Mouse (Mus musculus) stomach, postnatal 0 days (tissue): ENCODE data around the gene Ralgapb. TPM values are rescaled to one million over a fixed set of nuclear protein-coding genes. Genes with fewer than 3 reads are reported as not detected.
A peak's percentile ranks its signal among the peaks of the same experiment; 100 is the strongest.

Source experiments
- ATAC-seq: fragments of 200-750 bp; cut with Nextera tagmentation; 2 replicates; pipeline ENCODE4 v1.8.0; 2017; ENCODE audit not compliant: low FRiP score, low TSS enrichment
- DNase-seq: peaks from one replicate; pipeline ENCODE4 v3.0.0-alpha.2; 2016; ENCODE audit warnings: low spot score
- H3K27ac ChIP-seq: fragments of 300-500 bp; sonication (generic); replicated peaks from 2 replicates; pipeline ENCODE4 v1.5.1; 2014; ENCODE audit warnings: mild to moderate bottlenecking, control low read depth
- H3K27me3 ChIP-seq: fragments of 300-500 bp; sonication (generic); 2 replicates; pipeline ENCODE4 v1.6.1; 2014; ENCODE audit warnings: low read length; ENCODE audit not compliant: control insufficient read depth, insufficient read depth
- H3K36me3 ChIP-seq: fragments of 300-500 bp; sonication (generic); 2 replicates; pipeline ENCODE4 v1.6.1; 2014; ENCODE audit warnings: low read length, mixed read lengths; ENCODE audit not compliant: control insufficient read depth, insufficient read depth
- H3K4me1 ChIP-seq: fragments of 300-500 bp; sonication (generic); replicated peaks from 2 replicates; pipeline ENCODE4 v1.6.1; 2014; ENCODE audit warnings: antibody characterized with exemption; ENCODE audit not compliant: control insufficient read depth, insufficient read depth
- H3K4me2 ChIP-seq: fragments of 300-500 bp; sonication (generic); replicated peaks from 2 replicates; pipeline ENCODE4 v1.6.1; 2014; ENCODE audit warnings: low read depth, mild to moderate bottlenecking, control low read depth, moderate library complexity
- H3K4me3 ChIP-seq: fragments of 300-500 bp; sonication (generic); 2 replicates; pipeline ENCODE4 v1.5.1; 2014; ENCODE audit warnings: low read depth, low read length, control low read depth
- H3K9ac ChIP-seq: fragments of 300-500 bp; sonication (generic); 2 replicates; pipeline ENCODE4 v1.6.1; 2014; ENCODE audit warnings: mild to moderate bottlenecking, low read length, control low read depth, mixed read lengths
- H3K9me3 ChIP-seq: fragments of 300-500 bp; sonication (generic); 2 replicates; pipeline ENCODE4 v1.6.1; 2016; ENCODE audit warnings: low read length; ENCODE audit not compliant: control insufficient read depth
- CTCF ChIP-seq: IDR thresholded peaks from 2 replicates; pipeline ENCODE4 v1.5.1; 2016; ENCODE audit warnings: antibody characterized with exemption, low read depth, mild to moderate bottlenecking, moderate library complexity
- EP300 ChIP-seq: optimal IDR thresholded peaks from 2 replicates; pipeline ENCODE3; 2016; ENCODE audit warnings: antibody characterized with exemption
- WGBS: fragments of 180-500 bp; shearing (Covaris S2); extraction: QIAGEN DNeasy Blood & Tissue Kit; methylation state at CpG from one replicate; pipeline ENCODE4 v1.1.7; 2014; 5-methylcytosine and 5-hydroxymethylcytosine counted together
- polyA plus RNA-seq: library from polyadenylated mRNA; unstranded; fragments of >200 nt; fragmentation: Nextera tagmentation; extraction: Ambion mirVana; gene quantifications from 2 replicates; pipeline ENCODE4 v1.2.1, GENCODE M21; 2015

Gene Ralgapb
- polyA plus RNA-seq, 1 experiment from 2014 or later, result 11.4 TPM

- no peaks in the 10 kb centered on the region for H3K4me1 ChIP-seq
- TF ChIP-seq CTCF (peak; percentile 85), EP300 (no peak)
- H3K27ac ChIP-seq, result no peak overlapping the region
- H3K4me2 ChIP-seq, result no peak overlapping the region
- ATAC-seq (peak; percentile 49; the same call in 1 of the 2 replicates), DNase-seq (peak; percentile 66)
- WGBS, result 1% methylated on average over 4 of the region's 4 CpGs
- H3K9me3 ChIP-seq, result no peaks in the 10 kb centered on the region
- H3K36me3 ChIP-seq, result no peaks in the 10 kb centered on the region
- no peaks in the 10 kb centered on the region for H3K27me3 ChIP-seq
- no peak overlapping the region for H3K9ac ChIP-seq
- no peak overlapping the region for H3K4me3 ChIP-seq
These were observed 124.4 kb downstream of the Ralgapb start for GRCm38 (mm10) chr2:158534090-158534489.

GRCm38 (mm10) chr2:158534559-158534958, 124.9 kb downstream of the Ralgapb start:
- no peaks in the 10 kb centered on the region for H3K4me1 ChIP-seq
- H3K36me3 ChIP-seq, result no peaks in the 10 kb centered on the region
- TF ChIP-seq CTCF, result no peak
- TF ChIP-seq EP300, result no peak
- H3K4me3 ChIP-seq, result no peak overlapping the region
- 86% methylated on average over 8 of the region's 8 CpGs for WGBS
- no peak overlapping the region for H3K9ac ChIP-seq
- 0 out of 2 replicates have a peak, but pooled peaks have one; percentile 21 for ATAC-seq
- no peak overlapping the region for H3K27ac ChIP-seq
- no peak for DNase-seq
- no peak overlapping the region for H3K4me2 ChIP-seq
- H3K9me3 ChIP-seq, result no peaks in the 10 kb centered on the region
- no peaks in the 10 kb centered on the region for H3K27me3 ChIP-seq

- WGBS, result 54% methylated on average over 24 of the region's 24 CpGs
- TF ChIP-seq EP300 (no peak), CTCF (no peak)
- ATAC-seq (no peak), DNase-seq (no peak)
- H3K4me3 ChIP-seq, result no peak overlapping the region
- no peaks in the 10 kb centered on the region for H3K9me3 ChIP-seq
- H3K27ac ChIP-seq, result no peak overlapping the region
- H3K27me3 ChIP-seq, result no peaks in the 10 kb centered on the region
- H3K9ac ChIP-seq, result no peak overlapping the region
- no peaks in the 10 kb centered on the region for H3K4me1 ChIP-seq
- no peak overlapping the region for H3K4me2 ChIP-seq
- H3K36me3 ChIP-seq, result no peaks in the 10 kb centered on the region
These were observed 130.0 kb downstream of the Ralgapb start for GRCm38 (mm10) chr2:158539433-158540305.

GRCm38 (mm10) chr2:158541286-158541685, 131.6 kb downstream of the Ralgapb start:
- H3K9ac ChIP-seq, result no peak overlapping the region
- WGBS, result 35% methylated on average over 4 of the region's 4 CpGs
- no peaks in the 10 kb centered on the region for H3K27me3 ChIP-seq
- H3K4me3 ChIP-seq, result no peak overlapping the region
- no peaks in the 10 kb centered on the region for H3K4me1 ChIP-seq
- H3K4me2 ChIP-seq, result no peak overlapping the region
- no peak overlapping the region for H3K27ac ChIP-seq
- TF ChIP-seq CTCF, result no peak
- no peak for TF ChIP-seq EP300
- H3K9me3 ChIP-seq, result no peaks in the 10 kb centered on the region
- DNase-seq (no peak), ATAC-seq (no peak)
- no peaks in the 10 kb centered on the region for H3K36me3 ChIP-seq

- WGBS, result 66% methylated on average over 2 of the region's 2 CpGs
- no peak for ATAC-seq
- H3K27ac ChIP-seq, result no peak overlapping the region
These were observed 135.6 kb downstream of the Ralgapb start for GRCm38 (mm10) chr2:158545266-158545665.

GRCm38 (mm10) chr2:158546751-158547150, 137.1 kb downstream of the Ralgapb start:
- H3K9ac ChIP-seq, result no peak overlapping the region

More at GRCm38 (mm10) chr2:158545266-158545665, 135.6 kb downstream of the Ralgapb start:
- DNase-seq, result no peak
- no peak overlapping the region for H3K4me3 ChIP-seq
- H3K27me3 ChIP-seq, result no peaks in the 10 kb centered on the region
- H3K9ac ChIP-seq, result no peak overlapping the region
- H3K4me1 ChIP-seq, result no peaks in the 10 kb centered on the region
- TF ChIP-seq CTCF (no peak), EP300 (no peak)
- no peak overlapping the region for H3K4me2 ChIP-seq
- no peaks in the 10 kb centered on the region for H3K9me3 ChIP-seq
- no peaks in the 10 kb centered on the region for H3K36me3 ChIP-seq

More at GRCm38 (mm10) chr2:158546751-158547150, 137.1 kb downstream of the Ralgapb start:
- Histone ChIP-seq H3K4me3 (no peak overlapping the region), H3K9me3 (no peaks in the 10 kb centered on the region), H3K4me2 (no peak overlapping the region), H3K4me1 (no peaks in the 10 kb centered on the region), H3K27ac (no peak overlapping the region), H3K27me3 (no peaks in the 10 kb centered on the region), H3K36me3 (no peaks in the 10 kb centered on the region)
- WGBS, result 7% methylated on average over 17 of the region's 17 CpGs
- DNase-seq, result peak; percentile 77
- peak; percentile 31; the same call in 1 of the 2 replicates for ATAC-seq
- peak; percentile 89 for TF ChIP-seq CTCF
- no peak for TF ChIP-seq EP300

Other genes starting within 250 kb of the Ralgapb start
- gene D630003M21Rik, start 180.6 kb upstream of the Ralgapb start, polyA plus RNA-seq, result 1.7 TPM in 2 replicates
- gene Bpi, start 151.8 kb upstream of the Ralgapb start, polyA plus RNA-seq, result not detected in 2 replicates
- gene Lbp, start 103.4 kb upstream of the Ralgapb start, polyA plus RNA-seq, result 3.1 and 3.4 TPM in 2 replicates
- gene Snhg11, start 34.2 kb upstream of the Ralgapb start, polyA plus RNA-seq, result 3.3 and 3.7 TPM in 2 replicates
- 2.3 and 2.9 TPM in 2 replicates for gene Adig, start 92.8 kb downstream of the Ralgapb start, polyA plus RNA-seq
- 11.4 and 12.7 TPM in 2 replicates for gene Arhgap40, start 102.9 kb downstream of the Ralgapb start, polyA plus RNA-seq
- gene Slc32a1, start 200.9 kb downstream of the Ralgapb start, polyA plus RNA-seq, result not detected in 2 replicates
- 5.1 and 5.2 TPM in 2 replicates for gene Actr5, start 215.0 kb downstream of the Ralgapb start, polyA plus RNA-seq